Mouse (Mus musculus) hindbrain, embryonic 14.5 days (tissue): ENCODE results near the gene Gad2. TPM values are rescaled to one million over a fixed set of nuclear protein-coding genes. Genes with fewer than 3 reads are reported as not detected.

ENCODE experiments used
- ATAC-seq: fragments of 200-750 bp; cut with Nextera tagmentation; 2 replicates; pipeline ENCODE4 v1.8.0; 2017; ENCODE audit warnings: moderate number of reproducible peaks, mild to moderate bottlenecking, moderate TSS enrichment, moderate library complexity; ENCODE audit not compliant: low FRiP score
- DNase-seq: peaks from one replicate; pipeline ENCODE4 v3.0.0-alpha.2; 2015; ENCODE audit warnings: low spot score
- H3K27ac ChIP-seq: fragments of 300-500 bp; sonication (generic); 2 replicates; pipeline ENCODE4 v1.5.1; 2014; ENCODE audit warnings: mild to moderate bottlenecking, moderate library complexity
- H3K27me3 ChIP-seq: fragments of 300-500 bp; sonication (generic); 2 replicates; pipeline ENCODE4 v1.6.1; 2014; ENCODE audit warnings: mild to moderate bottlenecking, low read length, mixed read lengths; ENCODE audit not compliant: control insufficient read depth, insufficient read depth
- H3K36me3 ChIP-seq: fragments of 300-500 bp; sonication (generic); replicated peaks from 2 replicates; pipeline ENCODE4 v1.6.1; 2014; ENCODE audit not compliant: control insufficient read depth, insufficient read depth
- H3K4me1 ChIP-seq: fragments of 300-500 bp; sonication (generic); replicated peaks from 2 replicates; pipeline ENCODE4 v1.6.1; 2014; ENCODE audit warnings: antibody characterized with exemption, low read length, mixed read lengths; ENCODE audit not compliant: control insufficient read depth, insufficient read depth
- H3K4me2 ChIP-seq: fragments of 300-500 bp; sonication (generic); replicated peaks from 2 replicates; pipeline ENCODE4 v1.6.1; 2014; ENCODE audit warnings: mild to moderate bottlenecking, moderate library complexity
- H3K4me3 ChIP-seq: fragments of 300-500 bp; sonication (generic); replicated peaks from 2 replicates; pipeline ENCODE4 v1.5.1; 2014; ENCODE audit warnings: mild to moderate bottlenecking, low read length
- H3K9ac ChIP-seq: fragments of 300-500 bp; sonication (generic); 2 replicates; pipeline ENCODE4 v1.6.1; 2014
- H3K9me3 ChIP-seq: fragments of 300-500 bp; sonication (generic); 2 replicates; pipeline ENCODE4 v1.6.1; 2016; ENCODE audit warnings: low read length; ENCODE audit not compliant: control insufficient read depth
- WGBS: fragments of 180-500 bp; shearing (Covaris S2); extraction: QIAGEN DNeasy Blood & Tissue Kit; methylation state at CpG from one replicate; pipeline ENCODE4 v1.1.7; 2014; 5-methylcytosine and 5-hydroxymethylcytosine counted together
- polyA plus RNA-seq: library from polyadenylated mRNA; unstranded; fragments of >200 nt; fragmentation: Nextera tagmentation; extraction: Ambion mirVana; gene quantifications from 2 replicates; pipeline ENCODE4 v1.2.1, GENCODE M21; 2014

The Gad2 gene
- polyA plus RNA-seq, 1 experiment from 2014 or later, result 34.7 TPM

DNA sequence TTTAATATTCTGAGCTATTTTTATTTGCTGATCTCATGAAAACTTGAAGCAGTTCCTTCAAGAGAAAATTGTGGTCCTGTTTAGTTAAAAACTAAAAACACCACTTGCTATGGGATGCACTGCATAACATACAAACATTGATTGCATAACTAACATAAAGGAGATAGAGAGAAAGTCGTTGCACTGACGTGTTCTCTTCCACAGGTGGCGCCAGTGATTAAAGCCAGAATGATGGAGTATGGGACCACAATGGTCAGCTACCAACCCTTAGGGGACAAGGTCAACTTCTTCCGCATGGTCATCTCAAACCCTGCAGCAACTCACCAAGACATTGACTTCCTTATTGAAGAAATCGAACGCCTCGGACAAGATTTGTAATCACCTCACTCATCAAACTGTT, 68.0 kb downstream of the Gad2 start:
- Histone ChIP-seq H3K4me3 (no peak overlapping the region), H3K36me3 (peaks cover 56% of the 10 kb centered on the region), H3K27ac (no peak overlapping the region), H3K4me2 (no peak overlapping the region), H3K9me3 (no peaks in the 10 kb centered on the region), H3K4me1 (no peaks in the 10 kb centered on the region), H3K9ac (no peak overlapping the region), H3K27me3 (no peaks in the 10 kb centered on the region)
- WGBS, result 82% methylated on average over 7 of the region's 7 CpGs
- ATAC-seq, result no peak
- DNase-seq, result no peak

DNA sequence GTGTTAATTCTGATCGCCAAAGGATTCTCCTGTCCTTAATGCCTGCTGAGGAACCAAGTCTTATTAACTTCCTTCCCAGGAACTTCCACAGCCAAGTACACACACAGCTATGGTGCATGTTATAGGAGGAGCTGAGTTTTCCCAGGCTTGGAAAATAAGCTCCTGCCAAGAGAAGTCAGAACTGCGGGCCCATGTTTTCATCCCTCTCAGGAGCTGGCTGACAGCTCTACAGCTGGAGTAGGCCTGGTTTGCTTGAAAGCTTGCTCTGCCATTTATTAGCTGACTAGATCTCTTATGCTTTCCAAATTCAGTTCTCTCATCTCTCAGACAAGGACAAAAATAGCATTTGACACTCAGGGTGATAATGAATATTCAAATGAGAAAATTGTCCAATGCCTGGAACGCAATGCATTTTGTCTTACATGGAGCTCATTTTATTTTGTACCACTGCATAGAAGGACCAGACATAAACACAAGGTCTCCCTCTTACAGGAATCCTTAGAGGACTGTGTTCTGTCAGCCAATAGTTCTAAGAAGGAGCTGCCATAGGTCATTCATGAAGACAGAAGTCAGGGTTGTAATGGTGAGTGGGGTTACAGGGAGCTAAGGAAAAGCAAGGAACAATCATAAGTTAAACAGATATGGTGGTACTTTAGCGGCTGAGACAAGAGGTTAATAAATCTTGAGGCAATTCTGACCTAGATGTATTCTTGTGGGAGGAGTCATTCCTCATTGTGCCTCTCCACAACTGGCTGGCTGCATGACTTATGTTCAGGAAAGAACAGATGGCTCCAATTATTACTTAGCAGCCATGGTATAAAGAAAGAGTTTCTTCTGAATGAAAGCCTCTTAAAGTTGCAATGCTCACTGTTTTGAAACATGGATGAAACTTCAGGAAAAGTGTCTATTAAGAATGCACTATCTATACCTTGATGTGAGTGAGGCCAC, 83.0 kb downstream of the Gad2 start:
- Histone ChIP-seq H3K9me3 (no peaks in the 10 kb centered on the region), H3K27me3 (no peaks in the 10 kb centered on the region), H3K9ac (no peak overlapping the region), H3K4me3 (no peak overlapping the region), H3K27ac (no peak overlapping the region), H3K36me3 (no peaks in the 10 kb centered on the region), H3K4me2 (no peak overlapping the region), H3K4me1 (peaks cover 8% of the 10 kb centered on the region; the same call in 1 of the 2 replicates)
- ATAC-seq (no peak), DNase-seq (no peak)
- WGBS, result 55% methylated on average over 4 of the region's 4 CpGs

GRCm38 (mm10) chr2:22706233-22706632, 84.2 kb downstream of the Gad2 start:
- peaks cover 8% of the 10 kb centered on the region; the same call in 1 of the 2 replicates for H3K4me1 ChIP-seq
- H3K27me3 ChIP-seq, result no peaks in the 10 kb centered on the region
- H3K9me3 ChIP-seq, result no peaks in the 10 kb centered on the region
- H3K36me3 ChIP-seq, result no peaks in the 10 kb centered on the region
- no peak for ATAC-seq
- H3K27ac ChIP-seq, result 0 out of 2 replicates have a peak overlapping the region, but pooled peaks have one; percentile 9
- 45% methylated on average over 3 of the region's 3 CpGs for WGBS
- no peak for DNase-seq
- H3K9ac ChIP-seq, result no peak overlapping the region
- no peak overlapping the region for H3K4me2 ChIP-seq
- H3K4me3 ChIP-seq, result no peak overlapping the region

GRCm38 (mm10) chr2:22721522-22722470, 99.8 kb downstream of the Gad2 start:
- Histone ChIP-seq H3K4me2 (no peak overlapping the region), H3K4me3 (no peak overlapping the region), H3K27ac (no peak overlapping the region), H3K4me1 (no peaks in the 10 kb centered on the region), H3K9me3 (no peaks in the 10 kb centered on the region), H3K9ac (no peak overlapping the region), H3K27me3 (no peaks in the 10 kb centered on the region), H3K36me3 (no peaks in the 10 kb centered on the region)
- WGBS, result 30% methylated on average over 8 of the region's 8 CpGs
- peak; percentile 89 for DNase-seq
- peak; percentile 95 for ATAC-seq

- Histone ChIP-seq H3K4me3 (no peak overlapping the region), H3K9me3 (no peaks in the 10 kb centered on the region), H3K4me2 (no peak overlapping the region), H3K27ac (no peak overlapping the region), H3K9ac (no peak overlapping the region), H3K27me3 (no peaks in the 10 kb centered on the region), H3K36me3 (no peaks in the 10 kb centered on the region), H3K4me1 (no peaks in the 10 kb centered on the region)
- WGBS, result 81% methylated on average over 3 of the region's 3 CpGs
- ATAC-seq, result no peak
- no peak for DNase-seq
These were observed 102.0 kb downstream of the Gad2 start for GRCm38 (mm10) chr2:22723927-22724534.

DNA sequence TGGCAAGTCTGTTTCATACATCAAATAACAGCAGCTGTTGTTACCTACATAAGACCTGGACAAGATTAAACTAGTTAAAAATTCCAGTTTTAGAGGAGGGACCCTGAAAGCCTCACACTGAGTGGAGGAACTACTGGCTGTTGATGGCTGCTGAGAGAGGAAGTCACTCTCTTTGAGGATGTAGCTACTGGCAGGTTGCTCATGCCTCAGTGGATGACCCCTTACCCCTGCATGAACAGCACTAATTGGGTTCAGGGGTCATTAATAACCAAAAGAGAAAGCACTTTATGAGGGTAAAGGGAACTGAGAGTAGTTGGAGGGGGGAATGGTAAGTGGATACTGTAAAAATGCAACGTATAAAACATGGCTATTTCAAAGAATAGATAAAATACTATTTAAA, 105.1 kb downstream of the Gad2 start:
- WGBS, result 86% methylated on average over 1 of the region's 1 CpGs
- DNase-seq (no peak), ATAC-seq (no peak)
- H3K4me2 ChIP-seq, result no peak overlapping the region
- no peaks in the 10 kb centered on the region for H3K36me3 ChIP-seq
- H3K4me1 ChIP-seq, result no peaks in the 10 kb centered on the region
- no peaks in the 10 kb centered on the region for H3K27me3 ChIP-seq
- H3K9me3 ChIP-seq, result no peaks in the 10 kb centered on the region
- H3K27ac ChIP-seq, result no peak overlapping the region
- H3K9ac ChIP-seq, result no peak overlapping the region
- no peak overlapping the region for H3K4me3 ChIP-seq

DNA sequence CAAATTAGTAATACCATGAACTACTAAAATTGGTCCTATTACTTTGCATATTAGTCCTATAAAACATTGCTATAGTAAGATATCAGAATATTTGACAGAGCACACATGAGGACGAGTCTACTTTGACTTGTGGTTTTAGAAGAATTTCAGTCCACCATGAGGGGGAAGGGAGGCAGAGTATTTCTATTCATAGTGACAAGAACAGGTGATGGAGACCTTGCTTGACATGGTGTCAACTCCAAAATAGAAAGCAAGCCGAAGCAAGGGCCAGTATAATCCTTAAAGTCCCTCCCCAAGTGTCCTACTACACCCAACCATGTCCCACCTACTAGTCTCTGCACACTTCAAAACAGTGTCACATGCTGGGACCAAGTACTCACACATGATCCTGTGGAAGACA, 114.1 kb downstream of the Gad2 start:
- no peak for ATAC-seq
- no peak overlapping the region for H3K27ac ChIP-seq
- 90% methylated on average over 2 of the region's 2 CpGs for WGBS

GRCm38 (mm10) chr2:22739369-22739768, 117.4 kb downstream of the Gad2 start:
- peak; percentile 36 for DNase-seq
- Histone ChIP-seq H3K27me3 (no peaks in the 10 kb centered on the region), H3K36me3 (no peaks in the 10 kb centered on the region), H3K4me1 (no peaks in the 10 kb centered on the region), H3K4me3 (no peak overlapping the region), H3K4me2 (no peak overlapping the region), H3K27ac (no peak overlapping the region), H3K9me3 (no peaks in the 10 kb centered on the region), H3K9ac (no peak overlapping the region)
- no peak for ATAC-seq
- WGBS, result 73% methylated on average over 1 of the region's 1 CpGs

More for the DNA sequence above, 114.1 kb downstream of the Gad2 start:
- no peaks in the 10 kb centered on the region for H3K36me3 ChIP-seq
- no peaks in the 10 kb centered on the region for H3K27me3 ChIP-seq
- no peak overlapping the region for H3K4me3 ChIP-seq
- no peaks in the 10 kb centered on the region for H3K9me3 ChIP-seq
- H3K4me2 ChIP-seq, result no peak overlapping the region
- no peaks in the 10 kb centered on the region for H3K4me1 ChIP-seq
- no peak for DNase-seq
- no peak overlapping the region for H3K9ac ChIP-seq

GRCm38 (mm10) chr2:22740441-22740840, 118.4 kb downstream of the Gad2 start:
- no peaks in the 10 kb centered on the region for H3K27me3 ChIP-seq
- no peak overlapping the region for H3K9ac ChIP-seq
- WGBS, result 82% methylated on average over 1 of the region's 1 CpGs
- DNase-seq, result no peak
- no peak overlapping the region for H3K4me2 ChIP-seq
- H3K36me3 ChIP-seq, result no peaks in the 10 kb centered on the region
- no peak overlapping the region for H3K27ac ChIP-seq
- H3K4me1 ChIP-seq, result no peaks in the 10 kb centered on the region
- H3K9me3 ChIP-seq, result no peaks in the 10 kb centered on the region
- ATAC-seq, result no peak
- no peak overlapping the region for H3K4me3 ChIP-seq
